Mouse (Mus musculus) T-helper 17 cell (primary cell): Measurements from ENCODE around the gene Cecr2.
"Not testable (repeated sequence)": the region's sequence is repeated elsewhere in the genome, so short reads cannot be mapped to it uniquely, and the experiment has no call there.

Experiments
- in situ Hi-C, 2 experiments: fragments of 300-600 bp; cut with MboI, MseI; formaldehyde crosslinking; loops; 1 replicate in 1 of 2; 2 replicates in 1 of 2; pipeline ENCODE4 v1.15.1; 2025; ENCODE audit warnings: high pct_unique_total_duplicates in 2 of 2

Gene Cecr2

GRCm38 (mm10) chr6:120811999-120812398 lies 145.8 kb downstream of the Cecr2 start:
- in situ Hi-C loops, result not testable (repeated sequence)

GRCm38 (mm10) chr6:120819294-120819693 lies 153.1 kb downstream of the Cecr2 start:
- in situ Hi-C loops, result no loop called here

- in situ Hi-C loops, result no loop called here
These were observed 154.0 kb downstream of the Cecr2 start for GRCm38 (mm10) chr6:120820144-120820543.
